Mouse (Mus musculus): ENCODE measurements around the gene Parp6. TPM values are rescaled to one million over a fixed set of nuclear protein-coding genes. Genes with fewer than 3 reads are reported as not detected.

Gene Parp6
- polyA plus RNA-seq, 1 experiment, result 28.3 TPM

GRCm38 (mm10) chr9:59588252-59588651 lies 28.8 kb upstream of the Parp6 start:
- Histone ChIP-seq H3K4me1 (ENCODE audit: control insufficient read depth, insufficient read depth, low read length) (no peaks in the 10 kb centered on the region), H3K27me3 (ENCODE audit: control insufficient read depth, insufficient read depth, low read length, poor library complexity, severe bottlenecking) (no peaks in the 10 kb centered on the region), H3K4me3 (ENCODE audit: low read depth, low read length) (no peak overlapping the region), H3K9ac (ENCODE audit: low read depth, poor library complexity, severe bottlenecking) (no peak overlapping the region), H3K27ac (ENCODE audit: insufficient read depth, low read length) (no peak overlapping the region), H3K9me3 (replicated peaks; ENCODE audit: control insufficient read depth, insufficient read depth, low read length, poor library complexity, severe bottlenecking) (no peaks in the 10 kb centered on the region), H3K36me3 (ENCODE audit: control insufficient read depth, insufficient read depth, low read length, poor library complexity, severe bottlenecking) (no peaks in the 10 kb centered on the region)
- TF ChIP-seq EP300 (IDR thresholded peaks at IDR 0.05; ENCODE audit: insufficient read depth, low read depth, low read length), result no peak
- no peak for TF ChIP-seq CTCF (IDR thresholded peaks at IDR 0.05; ENCODE audit: low read depth, low read length)
- no peak for TF ChIP-seq POLR2A (IDR thresholded peaks at IDR 0.05; ENCODE audit: insufficient read depth, low read length)

- Histone ChIP-seq H3K9ac (ENCODE audit: low read depth, poor library complexity, severe bottlenecking) (no peak overlapping the region), H3K4me1 (ENCODE audit: control insufficient read depth, insufficient read depth, low read length) (no peaks in the 10 kb centered on the region), H3K27ac (ENCODE audit: insufficient read depth, low read length) (no peak overlapping the region), H3K36me3 (ENCODE audit: control insufficient read depth, insufficient read depth, low read length, poor library complexity, severe bottlenecking) (no peaks in the 10 kb centered on the region), H3K9me3 (replicated peaks; ENCODE audit: control insufficient read depth, insufficient read depth, low read length, poor library complexity, severe bottlenecking) (no peaks in the 10 kb centered on the region), H3K4me3 (ENCODE audit: low read depth, low read length) (no peak overlapping the region), H3K27me3 (ENCODE audit: control insufficient read depth, insufficient read depth, low read length, poor library complexity, severe bottlenecking) (no peaks in the 10 kb centered on the region)
- TF ChIP-seq CTCF (IDR thresholded peaks at IDR 0.05; ENCODE audit: low read depth, low read length) (no peak), EP300 (IDR thresholded peaks at IDR 0.05; ENCODE audit: insufficient read depth, low read depth, low read length) (no peak), POLR2A (IDR thresholded peaks at IDR 0.05; ENCODE audit: insufficient read depth, low read length) (no peak)
Observed at GRCm38 (mm10) chr9:59588710-59589671, 28.1 kb upstream of the Parp6 start.

- Histone ChIP-seq H3K9me3 (replicated peaks; ENCODE audit: control insufficient read depth, insufficient read depth, low read length, poor library complexity, severe bottlenecking) (no peaks in the 10 kb centered on the region), H3K4me3 (ENCODE audit: low read depth, low read length) (no peak overlapping the region), H3K4me1 (ENCODE audit: control insufficient read depth, insufficient read depth, low read length) (no peaks in the 10 kb centered on the region), H3K27ac (ENCODE audit: insufficient read depth, low read length) (no peak overlapping the region), H3K36me3 (ENCODE audit: control insufficient read depth, insufficient read depth, low read length, poor library complexity, severe bottlenecking) (no peaks in the 10 kb centered on the region), H3K27me3 (ENCODE audit: control insufficient read depth, insufficient read depth, low read length, poor library complexity, severe bottlenecking) (no peaks in the 10 kb centered on the region), H3K9ac (ENCODE audit: low read depth, poor library complexity, severe bottlenecking) (no peak overlapping the region)
- TF ChIP-seq CTCF (IDR thresholded peaks at IDR 0.05; ENCODE audit: low read depth, low read length), result no peak
- no peak for TF ChIP-seq EP300 (IDR thresholded peaks at IDR 0.05; ENCODE audit: insufficient read depth, low read depth, low read length)
- no peak for TF ChIP-seq POLR2A (IDR thresholded peaks at IDR 0.05; ENCODE audit: insufficient read depth, low read length)
Observed at GRCm38 (mm10) chr9:59589703-59590439, 27.2 kb upstream of the Parp6 start.

- H3K36me3 ChIP-seq (ENCODE audit: control insufficient read depth, insufficient read depth, low read length, poor library complexity, severe bottlenecking), result no peaks in the 10 kb centered on the region
Observed at GRCm38 (mm10) chr9:59601661-59602060, 15.4 kb upstream of the Parp6 start.

GRCm38 (mm10) chr9:59605967-59606366 lies 11.1 kb upstream of the Parp6 start:
- H3K27me3 ChIP-seq (ENCODE audit: control insufficient read depth, insufficient read depth, low read length, poor library complexity, severe bottlenecking), result no peaks in the 10 kb centered on the region
- no peaks in the 10 kb centered on the region for H3K4me1 ChIP-seq (ENCODE audit: control insufficient read depth, insufficient read depth, low read length)
- no peak overlapping the region for H3K4me3 ChIP-seq (ENCODE audit: low read depth, low read length)
- no peak overlapping the region for H3K27ac ChIP-seq (ENCODE audit: insufficient read depth, low read length)
- H3K9ac ChIP-seq (ENCODE audit: low read depth, poor library complexity, severe bottlenecking), result no peak overlapping the region
- H3K9me3 ChIP-seq (replicated peaks; ENCODE audit: control insufficient read depth, insufficient read depth, low read length, poor library complexity, severe bottlenecking), result no peaks in the 10 kb centered on the region
- no peaks in the 10 kb centered on the region for H3K36me3 ChIP-seq (ENCODE audit: control insufficient read depth, insufficient read depth, low read length, poor library complexity, severe bottlenecking)
- TF ChIP-seq CTCF (IDR thresholded peaks at IDR 0.05; ENCODE audit: low read depth, low read length), result no peak
- no peak for TF ChIP-seq EP300 (IDR thresholded peaks at IDR 0.05; ENCODE audit: insufficient read depth, low read depth, low read length)
- no peak for TF ChIP-seq POLR2A (IDR thresholded peaks at IDR 0.05; ENCODE audit: insufficient read depth, low read length)

More at GRCm38 (mm10) chr9:59601661-59602060, 15.4 kb upstream of the Parp6 start:
- Histone ChIP-seq H3K27me3 (ENCODE audit: control insufficient read depth, insufficient read depth, low read length, poor library complexity, severe bottlenecking) (no peaks in the 10 kb centered on the region), H3K9ac (ENCODE audit: low read depth, poor library complexity, severe bottlenecking) (no peak overlapping the region), H3K9me3 (replicated peaks; ENCODE audit: control insufficient read depth, insufficient read depth, low read length, poor library complexity, severe bottlenecking) (no peaks in the 10 kb centered on the region), H3K4me1 (ENCODE audit: control insufficient read depth, insufficient read depth, low read length) (no peaks in the 10 kb centered on the region), H3K27ac (ENCODE audit: insufficient read depth, low read length) (no peak overlapping the region), H3K4me3 (ENCODE audit: low read depth, low read length) (no peak overlapping the region)
- TF ChIP-seq CTCF (IDR thresholded peaks at IDR 0.05; ENCODE audit: low read depth, low read length) (no peak), EP300 (IDR thresholded peaks at IDR 0.05; ENCODE audit: insufficient read depth, low read depth, low read length) (no peak), POLR2A (IDR thresholded peaks at IDR 0.05; ENCODE audit: insufficient read depth, low read length) (no peak)

Measured in ES-Bruce4 (cell line).